Mouse (Mus musculus) brain, embryonic 14.5 days (tissue): ENCODE data around the gene Sgms2. TPM values are rescaled to one million over a fixed set of nuclear protein-coding genes. Genes with fewer than 3 reads are reported as not detected.

Experiments used
- DNase-seq: peaks from one replicate; pipeline ENCODE4 v3.0.0-alpha.2; 2011; ENCODE audit warnings: low read depth
- CTCF ChIP-seq: fragments of 200-500 bp; IDR thresholded peaks from 2 replicates; pipeline ENCODE4 v1.5.1; 2012; ENCODE audit warnings: inconsistent platforms, mild to moderate bottlenecking, moderate library complexity, borderline replicate concordance; ENCODE audit not compliant: insufficient read depth, insufficient read length; ENCODE audit errors: extremely low read depth
- POLR2A ChIP-seq: fragments of 200-500 bp; IDR thresholded peaks from 2 replicates; pipeline ENCODE4 v1.6.1; 2012; ENCODE audit warnings: mild to moderate bottlenecking, inconsistent platforms, borderline replicate concordance; ENCODE audit not compliant: poor library complexity, insufficient read depth, insufficient read length, severe bottlenecking; ENCODE audit errors: extremely low read depth
- polyA plus RNA-seq: library from polyadenylated mRNA; depleted of rRNA; stranded (reverse); fragments of >200 nt; gene quantifications from 2 replicates; pipeline ENCODE4 v1.2.3, GENCODE M21; 2012

Sgms2 gene
- polyA plus RNA-seq, 1 experiment, result 3.3 TPM

- DNase-seq, result no peak
- no peak for TF ChIP-seq POLR2A
- TF ChIP-seq CTCF, result no peak
These were observed 7.6 kb downstream of the Sgms2 start for GRCm38 (mm10) chr3:131483650-131484049.

DNA sequence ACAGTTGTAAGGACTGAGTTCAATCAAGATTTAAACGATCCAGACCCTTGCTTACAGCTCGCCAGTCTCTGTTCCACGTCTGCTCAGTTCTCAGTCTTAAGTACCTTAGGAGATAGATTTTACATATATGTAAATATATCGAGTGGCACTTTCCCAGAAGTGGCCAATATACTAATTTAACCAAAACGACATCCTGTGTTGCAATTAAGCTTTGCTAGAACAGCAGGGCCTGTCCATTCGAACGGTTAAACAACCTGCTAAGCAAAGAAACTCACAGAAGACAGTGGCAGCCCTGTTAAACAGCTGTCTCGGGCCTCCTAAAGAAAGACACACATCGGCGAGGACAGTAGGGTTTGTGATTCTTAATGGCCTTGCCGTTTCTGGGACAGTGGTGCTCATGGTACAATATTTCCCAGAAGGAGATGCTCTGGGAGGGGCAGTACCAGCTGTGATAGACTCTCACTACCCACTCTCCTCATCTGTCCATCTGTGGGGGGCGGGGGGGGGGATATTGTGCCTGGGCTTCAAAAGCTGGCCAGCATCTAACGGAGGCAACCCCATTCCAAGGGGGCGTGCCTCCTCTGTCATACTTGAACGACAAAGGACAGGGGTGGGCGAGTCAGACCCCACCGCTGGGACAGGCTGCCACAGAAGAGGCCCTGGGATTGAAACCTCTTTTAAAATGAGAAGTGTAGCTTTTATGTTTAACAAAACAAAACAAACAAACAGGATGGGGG is 9.1 kb downstream of the Sgms2 start:
- DNase-seq, result peak; percentile 5
- TF ChIP-seq POLR2A (no peak), CTCF (no peak)

GRCm38 (mm10) chr3:131480659-131481058 is 10.6 kb downstream of the Sgms2 start:
- DNase-seq, result no peak
- TF ChIP-seq POLR2A (no peak), CTCF (peak; percentile 29; the same call in 1 of the 2 replicates)

- TF ChIP-seq CTCF (no peak), POLR2A (no peak)
- no peak for DNase-seq
These were observed 11.8 kb downstream of the Sgms2 start for GRCm38 (mm10) chr3:131479415-131479814.

DNA sequence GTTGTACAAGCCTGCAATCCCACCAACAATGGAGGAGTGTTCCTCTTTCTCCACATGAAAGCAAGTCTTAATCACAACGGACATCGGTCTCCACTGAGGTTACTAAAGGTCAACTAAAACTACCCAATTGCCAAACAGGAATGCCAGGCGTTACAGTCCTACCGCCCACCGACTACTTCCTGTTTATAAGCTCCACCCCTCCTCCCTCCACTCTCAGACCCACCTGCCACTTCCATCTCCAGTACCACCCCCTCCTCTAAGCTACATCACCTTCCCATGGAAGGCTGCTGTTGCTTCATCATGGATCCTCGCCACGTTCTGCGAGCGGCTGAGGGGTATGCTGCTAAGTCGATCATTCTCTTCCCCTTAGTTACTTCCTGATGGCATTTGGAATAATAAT is 15.2 kb downstream of the Sgms2 start:
- no peak for TF ChIP-seq POLR2A
- TF ChIP-seq CTCF, result no peak
- DNase-seq, result no peak

- no peak for DNase-seq
- TF ChIP-seq POLR2A, result no peak
- TF ChIP-seq CTCF, result no peak
These were observed 16.7 kb downstream of the Sgms2 start for GRCm38 (mm10) chr3:131474526-131474925.

DNA sequence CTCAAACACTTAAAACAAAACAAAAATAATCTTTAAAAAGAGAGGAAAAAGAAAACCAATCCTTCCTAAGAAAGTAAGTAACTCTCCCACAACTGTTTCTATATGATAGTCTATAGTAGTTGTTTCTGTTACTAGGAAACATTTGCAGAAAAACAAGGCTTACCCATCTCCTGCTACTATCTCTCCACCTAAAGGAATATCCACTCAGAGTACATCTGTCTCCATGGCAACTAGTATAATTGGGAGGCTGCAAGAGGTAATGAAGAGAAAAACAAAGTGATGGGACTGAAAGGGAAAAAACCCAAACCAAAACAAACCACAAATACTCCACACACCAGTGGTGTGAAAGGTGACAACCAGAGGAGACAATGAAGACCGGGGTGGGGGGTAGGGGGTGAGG is 17.7 kb downstream of the Sgms2 start:
- TF ChIP-seq POLR2A (no peak), CTCF (no peak)
- peak; percentile 70 for DNase-seq

- DNase-seq, result peak; percentile 72
- TF ChIP-seq CTCF, result peak; percentile 36; the same call in 1 of the 2 replicates
- no peak for TF ChIP-seq POLR2A
These were observed 19.4 kb downstream of the Sgms2 start for GRCm38 (mm10) chr3:131471836-131472235.

- peak; percentile 17 for DNase-seq
- no peak for TF ChIP-seq POLR2A
- TF ChIP-seq CTCF, result no peak
These were observed 19.8 kb downstream of the Sgms2 start for GRCm38 (mm10) chr3:131471435-131471834.

DNA sequence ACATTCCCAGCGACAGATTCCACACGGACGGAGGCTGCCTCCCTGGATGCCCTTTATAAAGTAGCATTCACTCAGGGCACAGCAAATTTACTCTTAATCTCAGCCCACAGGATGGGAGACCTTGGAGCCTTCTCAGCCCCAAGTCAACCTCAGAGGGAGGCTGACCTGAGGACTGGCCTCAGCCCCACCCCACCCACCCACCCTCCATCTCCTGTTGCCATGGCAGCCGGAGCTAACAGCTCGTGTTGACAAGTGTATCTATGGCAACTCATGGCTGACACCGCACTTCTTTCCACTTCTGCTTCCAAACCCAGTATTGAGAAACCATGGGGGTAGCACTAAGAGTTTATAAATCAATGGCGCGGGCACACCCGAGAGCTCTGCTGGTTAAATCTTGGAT is 20.4 kb downstream of the Sgms2 start:
- no peak for TF ChIP-seq CTCF
- no peak for TF ChIP-seq POLR2A
- peak; percentile 63 for DNase-seq

DNA sequence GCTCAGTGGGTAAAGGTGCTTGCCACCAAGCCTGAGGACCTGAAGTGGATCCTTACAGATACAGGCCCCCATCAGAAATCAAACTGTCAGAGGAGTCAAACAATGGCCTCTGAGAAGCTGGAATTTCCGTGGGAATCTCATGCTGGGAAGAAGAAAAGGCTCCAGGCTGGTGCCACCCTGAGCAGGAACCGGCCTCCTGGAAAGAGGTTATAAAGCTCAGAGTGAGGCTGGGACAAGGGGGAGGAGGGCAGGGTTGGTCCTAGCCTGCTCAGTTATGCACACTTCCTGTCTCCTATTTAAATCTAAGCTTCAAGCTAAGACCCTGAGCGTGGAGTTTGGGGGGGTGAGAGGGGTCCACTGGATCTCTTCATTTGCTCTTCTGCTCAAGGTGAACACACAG is 21.6 kb downstream of the Sgms2 start:
- no peak for DNase-seq
- TF ChIP-seq POLR2A (no peak), CTCF (no peak)

DNA sequence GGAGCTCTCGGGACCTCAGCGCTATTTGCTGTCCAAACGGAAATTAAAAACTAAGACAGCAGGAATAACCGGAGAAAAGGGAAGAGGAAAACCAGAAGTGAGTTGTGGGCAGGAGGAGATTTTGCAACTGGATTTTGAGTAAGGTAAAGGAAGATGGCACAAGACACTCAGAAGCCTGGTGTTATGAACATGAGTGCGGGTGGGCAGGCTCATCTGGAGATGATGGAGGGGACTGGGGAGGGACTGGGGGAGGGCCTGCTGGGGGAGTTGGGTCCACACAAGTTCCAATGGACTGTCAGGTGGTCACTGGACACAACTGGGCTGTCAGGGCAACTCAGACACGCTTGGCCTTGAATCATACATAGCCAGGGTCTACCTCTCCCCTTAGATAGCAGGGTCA is 24.8 kb downstream of the Sgms2 start:
- DNase-seq, result no peak
- no peak for TF ChIP-seq POLR2A
- TF ChIP-seq CTCF, result no peak
